Mouse (Mus musculus): ENCODE data around the gene Sez6l.

DNA sequence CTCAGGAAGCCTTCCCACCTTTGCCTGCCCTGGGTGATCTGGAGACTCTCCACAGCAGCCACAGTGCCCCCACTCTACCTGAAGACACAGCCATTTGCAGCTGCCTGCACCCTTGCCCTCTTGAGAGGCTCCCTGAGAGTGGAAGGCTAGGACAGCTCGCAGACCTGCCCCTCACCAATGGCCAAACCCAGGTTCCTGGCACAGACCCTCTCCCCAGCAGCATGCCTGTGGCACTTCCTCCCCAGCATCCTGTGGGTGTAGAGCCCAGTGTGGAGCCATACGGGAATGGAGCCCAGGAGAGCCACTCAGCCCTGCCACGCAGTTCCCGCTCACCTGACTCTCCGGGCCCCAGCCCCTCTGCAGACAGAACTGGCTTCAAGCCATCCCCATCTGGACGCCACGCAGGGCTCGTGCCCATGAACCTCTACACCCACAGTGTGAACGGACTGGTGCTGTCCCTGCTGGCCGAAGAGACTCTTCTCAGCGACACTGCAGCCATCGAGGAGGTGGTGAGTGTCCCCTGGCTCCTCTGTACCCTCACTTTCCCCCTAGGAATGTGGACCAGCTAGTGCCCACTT is 206.7 kb downstream of the Sez6l start:
- no peak for TF ChIP-seq CTCF (IDR thresholded peaks at IDR 0.05; ENCODE audit: low read depth, low read length)
- no peak for TF ChIP-seq GATA1 (IDR thresholded peaks at IDR 0.05; ENCODE audit: borderline replicate concordance, low read length)
- no peak for TF ChIP-seq TAL1 (conservative IDR thresholded peaks at IDR 0.05; ENCODE audit: low read depth, low read length)
- no peak for TF ChIP-seq POLR2AphosphoS5 (IDR thresholded peaks at IDR 0.05; ENCODE audit: insufficient replicate concordance, low read depth, low read length)
- no peak for TF ChIP-seq GATA2 (IDR thresholded peaks at IDR 0.05; ENCODE audit: borderline replicate concordance, low read depth, low read length)
